Mouse (Mus musculus) ES-Bruce4 (cell line): ENCODE measurements around the gene Ly6g6d.

ENCODE experiments used
- CTCF ChIP-seq: IDR thresholded peaks from one replicate; pipeline ENCODE4 v1.8.1; 2011; ENCODE audit warnings: low read depth, low read length
- EP300 ChIP-seq: IDR thresholded peaks from 2 replicates; pipeline ENCODE4 v1.6.1; 2011; ENCODE audit warnings: low read depth, low read length; ENCODE audit not compliant: insufficient read depth
- POLR2A ChIP-seq: IDR thresholded peaks from one replicate; pipeline ENCODE4 v1.8.1; 2011; ENCODE audit warnings: low read length; ENCODE audit not compliant: insufficient read depth

GRCm38 (mm10) chr17:35043794-35044193, 34.1 kb downstream of the Ly6g6d start:
- TF ChIP-seq CTCF, result no peak
- no peak for TF ChIP-seq POLR2A
- TF ChIP-seq EP300, result no peak
